Mouse (Mus musculus) limb, embryonic 14.5 days (tissue): ENCODE measurements around the gene Pdzd3. TPM values are rescaled to one million over a fixed set of nuclear protein-coding genes. Genes with fewer than 3 reads are reported as not detected.

Experiments used
- ATAC-seq: fragments of 200-750 bp; cut with Nextera tagmentation; 2 replicates; pipeline ENCODE4 v1.8.0; 2017; ENCODE audit warnings: low read depth, moderate number of reproducible peaks, moderate TSS enrichment; ENCODE audit not compliant: low FRiP score
- DNase-seq: peaks from one replicate; pipeline ENCODE4 v3.0.0-alpha.2; 2015; ENCODE audit warnings: low spot score
- H3K27ac ChIP-seq: fragments of 300-500 bp; sonication (generic); replicated peaks from 2 replicates; pipeline ENCODE4 v1.5.1; 2014; ENCODE audit warnings: low read depth, mild to moderate bottlenecking, low read length, moderate library complexity, mixed read lengths
- H3K27me3 ChIP-seq: fragments of 300-500 bp; sonication (generic); 2 replicates; pipeline ENCODE4 v1.6.1; 2014; ENCODE audit warnings: low read length, mixed read lengths; ENCODE audit not compliant: control insufficient read depth, insufficient read depth
- H3K36me3 ChIP-seq: fragments of 300-500 bp; sonication (generic); 2 replicates; pipeline ENCODE4 v1.6.1; 2014; ENCODE audit warnings: mild to moderate bottlenecking, low read length, moderate library complexity, mixed read lengths; ENCODE audit not compliant: control insufficient read depth, insufficient read depth
- H3K4me1 ChIP-seq: fragments of 300-500 bp; sonication (generic); 2 replicates; pipeline ENCODE4 v1.6.1; 2014; ENCODE audit warnings: antibody characterized with exemption, low read length, mixed read lengths; ENCODE audit not compliant: control insufficient read depth, insufficient read depth
- H3K4me2 ChIP-seq: fragments of 300-500 bp; sonication (generic); replicated peaks from 2 replicates; pipeline ENCODE4 v1.6.1; 2014; ENCODE audit warnings: low read depth, mild to moderate bottlenecking, low read length, moderate library complexity; ENCODE audit not compliant: severe bottlenecking
- H3K4me3 ChIP-seq: fragments of 300-500 bp; sonication (generic); replicated peaks from 2 replicates; pipeline ENCODE4 v1.5.1; 2014; ENCODE audit warnings: low read length
- H3K9ac ChIP-seq: fragments of 300-500 bp; sonication (generic); 2 replicates; pipeline ENCODE4 v1.6.1; 2014; ENCODE audit warnings: mild to moderate bottlenecking, low read depth, low read length, moderate library complexity; ENCODE audit not compliant: severe bottlenecking
- H3K9me3 ChIP-seq: fragments of 300-500 bp; sonication (generic); 2 replicates; pipeline ENCODE4 v1.6.1; 2016; ENCODE audit warnings: low read length; ENCODE audit not compliant: control insufficient read depth
- POLR2A ChIP-seq: fragments of 200-500 bp; IDR thresholded peaks from 2 replicates; pipeline ENCODE4 v1.8.0; 2012; ENCODE audit warnings: inconsistent platforms, mild to moderate bottlenecking, moderate library complexity, borderline replicate concordance; ENCODE audit not compliant: insufficient read depth, insufficient read length; ENCODE audit errors: extremely low read depth
- WGBS: fragments of 180-500 bp; shearing (Covaris S2); extraction: QIAGEN DNeasy Blood & Tissue Kit; methylation state at CpG from one replicate; pipeline ENCODE4 v1.1.7; 2014; 5-methylcytosine and 5-hydroxymethylcytosine counted together
- polyA plus RNA-seq, 2 experiments: library from polyadenylated mRNA; depleted of rRNA in 1 of 2; stranded (reverse) in 1 of 2; unstranded in 1 of 2; fragments of >200 nt; fragmentation: Nextera tagmentation in 1 of 2; extraction: Ambion mirVana in 1 of 2; gene quantifications; 2 replicates each; pipeline versions ENCODE4 v1.2.1 to v1.2.3; 2012 to 2014

Pdzd3 gene
- polyA plus RNA-seq, 2 experiments, result 0.13 TPM; not detected in 1

DNA sequence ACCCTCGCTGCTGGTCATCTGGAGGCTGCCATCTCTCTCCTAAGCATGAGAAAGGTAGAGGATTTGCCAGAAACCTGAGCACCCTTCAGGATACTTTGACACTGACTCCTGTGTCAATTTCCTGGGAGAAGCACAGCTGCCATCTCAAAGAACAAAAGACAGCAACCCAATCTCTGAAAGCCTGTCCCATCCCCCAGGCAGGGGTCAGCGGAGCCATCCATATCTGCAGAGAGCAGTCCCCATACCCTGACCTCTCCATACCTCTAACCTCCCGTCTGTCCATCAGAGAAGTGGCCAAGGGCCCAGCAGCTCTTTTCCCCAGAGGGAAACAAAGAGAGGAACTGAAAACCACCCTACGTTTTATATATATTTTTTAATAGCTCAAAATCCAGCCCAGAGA, 14.7 kb downstream of the Pdzd3 start:
- Histone ChIP-seq H3K4me1 (peaks cover 9% of the 10 kb centered on the region), H3K36me3 (no peaks in the 10 kb centered on the region), H3K27ac (no peak overlapping the region), H3K4me3 (no peak overlapping the region), H3K9ac (no peak overlapping the region), H3K27me3 (no peaks in the 10 kb centered on the region), H3K4me2 (no peak overlapping the region), H3K9me3 (no peaks in the 10 kb centered on the region)
- DNase-seq (no peak), ATAC-seq (no peak)
- WGBS, result 65% methylated on average over 4 of the region's 4 CpGs
- TF ChIP-seq POLR2A, result no peak

DNA sequence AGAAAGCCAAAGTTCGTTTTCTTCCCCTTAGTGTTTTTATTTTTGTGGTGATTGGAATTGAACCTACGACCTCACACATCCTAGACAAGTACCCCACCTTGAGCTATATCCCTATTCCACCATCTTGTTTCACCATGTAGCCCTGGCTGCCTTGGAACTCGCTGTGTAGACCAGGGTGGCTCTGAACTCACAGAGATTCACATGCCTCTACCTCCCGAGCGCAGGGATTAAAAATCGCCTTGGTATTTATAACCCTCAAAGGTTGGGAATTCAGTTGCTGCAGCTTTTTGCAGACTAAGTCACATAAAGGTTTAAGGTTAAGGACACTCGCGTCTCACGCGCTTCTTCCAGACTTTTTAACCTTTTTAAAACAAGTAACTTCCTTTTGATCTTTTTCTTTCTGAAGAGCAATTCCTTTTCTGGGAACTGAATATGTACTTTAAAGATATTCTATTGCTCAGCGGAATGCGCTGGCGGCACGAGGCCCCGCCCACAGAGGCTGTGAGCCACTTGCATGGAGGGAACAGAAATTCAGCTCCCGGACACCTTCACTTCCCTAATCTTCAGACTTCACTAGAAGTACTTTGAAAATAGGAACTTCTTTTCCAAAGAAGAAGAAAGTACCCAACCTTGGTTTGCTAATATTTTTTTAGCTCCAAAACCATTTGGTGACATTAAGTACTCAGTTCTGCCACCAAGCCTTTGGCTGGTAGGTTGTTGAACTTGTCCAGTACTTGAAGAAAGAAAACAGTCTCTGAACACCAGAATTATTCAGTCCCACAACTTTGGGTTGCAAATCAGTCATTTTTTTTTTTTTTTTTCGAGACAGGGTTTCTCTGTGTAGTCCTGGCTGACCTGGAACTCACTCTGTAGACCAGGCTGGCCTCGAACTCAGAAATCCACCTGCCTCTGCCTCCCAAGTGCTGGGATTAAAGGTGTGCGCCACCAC, 16.5 kb downstream of the Pdzd3 start:
- Histone ChIP-seq H3K4me2 (peak overlapping the region; percentile 51), H3K4me1 (peaks cover 9% of the 10 kb centered on the region), H3K9ac (peak overlapping the region; percentile 40), H3K4me3 (peak overlapping the region; percentile 73), H3K36me3 (no peaks in the 10 kb centered on the region), H3K9me3 (no peaks in the 10 kb centered on the region), H3K27ac (peak overlapping the region; percentile 14; the same call in 1 of the 2 replicates), H3K27me3 (no peaks in the 10 kb centered on the region)
- TF ChIP-seq POLR2A, result no peak
- WGBS, result 28% methylated on average over 19 of the region's 19 CpGs
- ATAC-seq (peak; percentile 17; the same call in 1 of the 2 replicates), DNase-seq (peak; percentile 35)

DNA sequence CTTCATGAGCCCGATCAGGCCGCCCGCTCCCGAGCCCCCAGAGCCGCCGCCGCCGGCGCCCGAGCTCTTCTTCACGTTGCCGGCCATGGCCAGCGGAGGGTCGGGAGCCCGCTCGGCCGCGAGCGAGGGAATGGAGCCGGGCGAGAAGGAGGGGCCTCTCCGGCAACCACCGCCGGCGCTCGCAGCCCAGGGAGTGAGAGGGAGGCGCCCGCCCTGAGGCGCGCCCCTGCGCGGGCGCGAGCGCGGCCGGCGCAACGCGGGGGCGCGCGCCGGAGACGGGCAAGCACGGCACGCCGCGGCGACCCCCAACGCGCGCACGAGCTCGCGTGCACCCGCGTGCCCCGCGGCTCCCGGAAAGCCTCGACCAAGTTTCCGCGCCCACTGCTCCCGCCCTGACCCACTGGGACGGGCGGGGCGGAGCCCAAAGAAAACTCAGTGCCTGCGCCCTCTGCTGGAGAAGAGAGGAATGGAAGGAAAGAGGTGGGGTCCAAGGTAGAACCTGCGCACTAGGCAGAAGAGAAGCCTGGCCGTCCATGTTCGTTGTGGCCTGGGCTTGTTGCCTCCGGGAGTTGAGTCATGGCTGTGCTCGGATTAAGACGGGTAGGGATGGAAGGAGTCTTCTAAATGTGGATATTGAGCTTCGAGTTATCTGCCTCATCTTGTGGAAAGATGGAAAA, 17.3 kb downstream of the Pdzd3 start, which contains the start of gene Cbl:
Gene Cbl (minus strand): TSS at position 248 of the 677 bp plus-strand sequence.
- ATAC-seq (peak; percentile 94), DNase-seq (peak; percentile 97)
- H3K4me2 ChIP-seq, result peak within 1 kb of the TSS; percentile 56
- peak; percentile 93; the same call in 1 of the 2 replicates for TF ChIP-seq POLR2A
- H3K4me3 ChIP-seq, result peak within 1 kb of the TSS; percentile 73
- no peaks in the 10 kb centered on the region for H3K36me3 ChIP-seq
- peak within 1 kb of the TSS; percentile 89 for H3K27ac ChIP-seq
- H3K27me3 ChIP-seq, result no peaks in the 10 kb centered on the region
- peaks cover 9% of the 10 kb centered on the region for H3K4me1 ChIP-seq
- H3K9ac ChIP-seq, result peak within 1 kb of the TSS; percentile 78
- WGBS, result 0% methylated on average over 45 of the region's 76 CpGs
- no peaks in the 10 kb centered on the region for H3K9me3 ChIP-seq

DNA sequence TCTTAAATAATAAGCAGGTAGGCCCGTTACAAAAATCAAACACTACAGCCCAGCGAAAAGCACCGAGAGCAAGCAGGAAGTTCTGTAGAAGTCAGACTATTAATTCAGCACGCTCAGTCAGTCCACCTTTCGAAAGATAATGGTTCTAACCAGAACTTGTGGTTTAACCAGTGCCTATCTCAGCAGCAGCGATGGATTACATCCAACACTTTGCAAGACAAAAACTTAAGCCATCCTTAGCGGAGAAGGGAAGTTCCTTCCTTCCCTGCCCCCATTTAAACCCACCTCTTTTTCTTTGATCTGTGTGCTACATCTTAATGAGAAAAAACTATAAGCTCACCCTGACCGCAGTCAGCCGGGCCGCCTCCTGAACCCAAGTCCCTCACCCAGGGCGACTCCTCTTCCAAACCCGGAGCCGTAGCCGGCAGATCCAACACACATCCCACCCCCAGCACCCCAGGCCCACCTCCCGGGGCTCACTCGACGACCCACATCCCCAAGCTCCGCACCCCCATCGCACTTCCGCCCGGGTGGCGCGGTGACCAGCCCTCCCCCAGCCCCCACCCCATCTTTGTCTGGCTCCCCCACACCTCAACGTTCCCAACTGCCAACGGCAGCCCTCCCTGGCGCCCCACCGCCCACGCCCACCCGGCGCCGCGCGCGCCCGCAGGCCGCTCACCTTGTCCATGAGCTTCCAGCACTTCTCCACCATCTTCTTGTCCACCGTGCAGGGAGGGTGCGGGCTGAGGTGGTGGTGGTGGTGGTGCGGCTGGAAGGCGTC, 18.1 kb downstream of the Pdzd3 start:
- H3K4me2 ChIP-seq, result peak overlapping the region; percentile 56
- no peaks in the 10 kb centered on the region for H3K27me3 ChIP-seq
- peak overlapping the region; percentile 78 for H3K9ac ChIP-seq
- no peak for TF ChIP-seq POLR2A
- DNase-seq (peak; percentile 4), ATAC-seq (peak; percentile 64)
- no peaks in the 10 kb centered on the region for H3K9me3 ChIP-seq
- under 1% methylated on average over 38 of the region's 40 CpGs for WGBS
- H3K36me3 ChIP-seq, result no peaks in the 10 kb centered on the region
- peak overlapping the region; percentile 89 for H3K27ac ChIP-seq
- H3K4me3 ChIP-seq, result peak overlapping the region; percentile 73
- peaks cover 9% of the 10 kb centered on the region for H3K4me1 ChIP-seq
